Mouse (Mus musculus) c-Kit-positive CD71-negative TER-119-negative erythroid progenitor cells, embryonic 14.5 days (primary cell): ENCODE measurements around the gene Pip5k1b.

Source experiments
- DNase-seq: peaks from one replicate; pipeline ENCODE4 v3.0.0-alpha.2; 2013; ENCODE audit warnings: low read depth

Pip5k1b gene

DNA sequence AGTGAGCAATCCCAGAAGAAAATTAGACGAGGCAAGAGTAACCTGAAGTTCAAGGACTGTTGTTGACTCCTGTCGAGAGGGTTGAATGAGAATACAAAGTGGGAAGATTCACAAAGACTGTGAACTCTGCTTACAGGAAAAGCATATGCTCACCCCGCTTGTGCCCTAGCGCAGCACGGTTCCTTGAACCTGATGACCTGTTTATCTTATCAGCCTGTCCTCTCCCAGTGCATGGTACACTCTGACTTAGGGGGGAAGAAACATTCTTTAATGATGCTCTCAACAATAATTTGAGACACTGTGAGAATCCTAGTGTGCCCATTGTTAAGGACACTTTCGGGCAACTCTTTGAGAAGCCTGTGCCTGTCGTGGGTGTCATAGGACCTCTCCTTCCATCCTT, 38.6 kb downstream of the Pip5k1b start:
- no peak for DNase-seq

- no peak for DNase-seq
Measured at GRCm38 (mm10) chr19:24515941-24516340, 39.7 kb downstream of the Pip5k1b start.

DNA sequence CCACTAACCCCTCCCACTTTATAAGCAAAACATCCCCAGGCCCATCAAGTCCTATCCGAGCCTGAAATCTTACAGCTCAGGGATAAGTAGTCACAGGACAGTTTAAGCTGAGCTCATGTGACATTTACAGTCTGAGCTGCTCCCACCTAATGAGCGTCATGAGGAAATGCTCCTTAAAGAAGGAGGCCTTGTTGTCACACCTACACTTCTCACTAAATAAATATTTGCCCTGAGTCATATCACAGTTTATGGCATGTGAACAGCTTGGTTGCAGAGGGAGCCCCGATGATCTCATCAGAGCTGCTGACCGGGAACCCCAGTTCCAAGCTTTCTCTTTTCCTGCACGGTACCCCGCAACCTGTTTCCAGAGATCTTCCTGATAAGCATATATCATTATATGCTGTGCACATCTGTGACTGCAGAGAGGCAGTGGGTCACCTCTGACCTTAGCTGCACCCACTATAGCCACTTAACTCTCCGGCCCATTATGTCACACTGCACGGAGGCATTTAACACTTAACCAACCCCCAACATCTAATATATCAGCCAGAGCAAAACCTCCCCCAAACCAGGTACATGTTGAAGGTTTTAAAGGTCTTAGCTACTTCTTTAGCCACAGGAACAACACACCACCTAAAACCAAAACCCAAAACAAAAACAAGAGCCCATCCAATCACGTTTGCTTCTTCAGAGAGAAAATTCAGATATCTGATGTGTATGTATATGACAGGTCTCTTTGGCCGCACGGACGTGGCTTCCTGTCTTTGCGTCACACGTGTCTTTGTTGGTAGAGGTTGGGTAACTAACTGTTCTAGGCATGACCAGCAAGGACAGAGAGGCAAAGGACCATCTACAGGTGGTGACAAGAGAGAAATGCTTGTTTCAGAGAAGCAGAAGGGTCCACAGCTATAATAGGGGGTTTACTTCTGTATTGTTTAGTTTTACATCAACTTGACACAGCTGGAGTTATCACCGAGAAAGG, 40.7 kb downstream of the Pip5k1b start:
- no peak for DNase-seq

GRCm38 (mm10) chr19:24513105-24513843, 42.4 kb downstream of the Pip5k1b start:
- DNase-seq: peak; percentile 22

- DNase-seq: no peak
Measured at GRCm38 (mm10) chr19:24511939-24512338, 43.7 kb downstream of the Pip5k1b start.

DNA sequence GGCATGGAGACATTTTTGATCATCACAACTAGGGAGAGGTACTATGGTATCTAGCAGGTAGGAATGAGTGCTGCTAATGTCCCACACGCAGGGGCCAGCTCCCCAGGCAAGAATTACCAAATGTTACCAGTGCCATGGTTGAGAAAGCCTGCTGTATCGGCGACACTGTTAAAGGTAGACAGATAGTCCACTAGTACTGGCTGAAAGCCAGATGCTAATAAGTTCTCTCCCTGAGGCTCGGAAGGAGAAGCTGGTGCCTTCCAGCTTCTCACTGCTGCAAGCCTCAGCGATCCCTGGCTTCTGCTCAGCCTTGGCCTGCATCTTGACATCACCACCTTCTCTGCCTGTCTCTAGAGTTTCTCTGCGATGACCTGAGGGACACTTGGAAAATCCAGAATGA, 46.3 kb downstream of the Pip5k1b start:
- DNase-seq: no peak

- no peak for DNase-seq
Measured at GRCm38 (mm10) chr19:24508087-24508767, 47.4 kb downstream of the Pip5k1b start.

- no peak for DNase-seq
Measured at GRCm38 (mm10) chr19:24502736-24503421, 52.8 kb downstream of the Pip5k1b start.

GRCm38 (mm10) chr19:24501525-24501924, 54.1 kb downstream of the Pip5k1b start:
- DNase-seq: no peak

GRCm38 (mm10) chr19:24500431-24500830, 55.2 kb downstream of the Pip5k1b start:
- DNase-seq: no peak

DNA sequence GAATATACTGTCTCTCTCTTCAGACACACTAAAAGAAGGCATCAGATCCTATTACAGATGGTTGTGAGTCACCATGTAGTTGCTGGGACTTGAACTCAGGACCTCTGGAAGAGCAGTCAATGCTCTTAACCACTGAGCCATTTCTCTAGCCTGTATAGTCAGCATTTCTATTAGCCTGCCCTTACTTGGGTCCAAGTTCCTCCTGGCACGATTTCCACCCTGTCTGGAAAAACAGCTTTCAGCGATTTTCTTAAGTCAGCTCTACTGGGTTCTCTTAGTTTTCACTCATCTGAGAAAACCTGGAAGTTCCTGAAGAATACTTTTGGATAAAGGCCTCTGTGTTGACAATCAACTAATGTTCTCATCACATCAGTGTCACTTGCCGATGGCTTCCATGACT, 56.4 kb downstream of the Pip5k1b start:
- no peak for DNase-seq

DNA sequence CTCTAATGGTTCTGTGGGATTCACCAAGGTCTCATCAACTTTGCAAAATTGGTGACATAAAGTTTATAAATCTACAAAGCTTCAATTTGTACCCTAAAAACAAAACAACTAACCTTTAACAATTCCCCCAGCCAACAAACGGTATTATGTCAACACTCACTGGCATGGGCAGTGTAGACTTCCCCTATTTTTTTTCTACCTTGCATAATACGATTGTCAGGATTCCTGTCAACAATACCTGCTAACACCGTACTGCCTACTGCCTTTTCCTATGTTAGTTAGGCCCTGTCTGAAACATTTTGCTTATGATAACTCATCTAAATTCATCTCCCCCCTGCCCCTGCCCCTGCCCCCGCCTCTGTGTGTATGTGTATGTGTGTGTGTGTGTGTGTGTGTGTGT, 61.8 kb downstream of the Pip5k1b start:
- DNase-seq: no peak

DNA sequence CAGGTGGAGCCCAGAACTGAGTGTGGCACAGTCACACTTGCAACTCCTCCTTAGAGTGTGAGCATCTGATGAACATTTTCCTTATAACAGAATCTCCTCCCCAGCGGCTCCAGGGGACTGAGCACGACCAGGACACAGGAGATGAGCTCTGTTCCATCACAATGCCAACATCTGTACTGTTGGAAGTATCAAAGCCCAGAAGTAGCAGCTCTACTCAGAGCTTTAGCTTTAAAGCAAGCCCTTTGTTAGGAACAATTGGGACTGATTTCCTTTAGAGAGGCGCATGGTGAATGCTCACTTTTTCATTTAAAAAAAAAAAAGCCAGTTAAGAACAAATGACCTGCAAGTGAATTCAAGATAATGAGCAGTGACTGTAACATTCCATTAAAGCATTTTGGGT, 63.8 kb downstream of the Pip5k1b start:
- no peak for DNase-seq

DNA sequence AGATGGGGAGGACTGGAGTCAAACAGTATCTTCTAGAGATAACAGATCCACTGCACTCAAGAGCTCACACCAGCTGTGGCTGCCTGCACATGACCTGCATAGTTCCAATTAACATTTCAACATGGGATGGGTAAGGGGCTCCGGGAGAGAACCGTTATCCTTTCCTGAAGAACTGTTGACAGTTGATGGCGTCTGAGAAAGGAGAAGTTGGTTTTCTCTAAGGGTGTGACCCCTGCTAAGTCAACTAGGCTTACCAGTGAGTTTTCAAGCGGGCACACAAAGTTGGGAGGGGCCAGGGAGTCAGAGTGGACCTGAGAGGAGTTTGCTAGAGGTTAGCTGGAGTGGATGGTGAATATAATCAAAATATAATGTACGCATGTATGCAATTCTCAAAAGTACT, 65.4 kb downstream of the Pip5k1b start:
- DNase-seq: no peak

DNA sequence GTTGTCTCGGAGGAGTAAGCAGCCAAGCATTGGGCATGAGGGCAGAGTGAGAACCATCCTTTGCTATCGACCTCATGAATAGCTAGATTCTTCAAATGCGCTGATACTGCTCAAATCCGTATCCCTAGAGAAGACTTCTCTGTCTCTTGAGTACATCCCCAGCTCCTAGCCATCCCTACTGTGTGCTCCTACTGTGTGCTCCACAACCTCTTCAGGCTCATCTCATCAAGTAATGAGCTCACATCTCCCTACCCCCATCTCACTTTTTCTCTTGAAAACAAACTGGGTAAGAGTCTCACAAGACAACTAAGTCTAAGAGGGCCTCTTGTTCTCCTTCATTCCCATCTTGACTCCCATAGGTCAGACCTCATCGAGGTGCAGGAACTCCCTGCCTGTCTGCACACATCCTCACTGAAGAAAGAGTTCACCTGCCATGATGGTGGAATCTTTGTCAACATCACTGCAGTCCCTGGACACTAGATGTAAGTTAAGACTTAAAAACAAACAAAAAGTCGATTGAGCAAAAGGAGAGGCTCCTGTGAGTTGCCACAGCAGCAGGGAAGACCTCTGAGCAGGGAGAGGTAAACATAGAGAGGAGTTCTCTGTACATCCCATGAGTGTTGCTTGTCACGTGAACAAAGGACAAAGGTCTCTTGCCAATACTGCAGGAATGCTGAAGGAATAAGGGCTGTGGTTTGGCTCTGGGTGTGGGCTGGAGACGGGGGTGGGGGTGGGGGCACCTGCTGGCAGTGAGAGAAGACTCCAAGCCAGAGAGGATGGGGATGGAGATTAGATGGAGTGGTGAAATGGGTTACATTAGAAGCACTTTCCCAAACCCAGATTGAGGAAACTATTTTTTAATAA, 69.0 kb downstream of the Pip5k1b start:
- DNase-seq: no peak

GRCm38 (mm10) chr19:24484612-24485194, 71.0 kb downstream of the Pip5k1b start:
- DNase-seq: no peak

DNA sequence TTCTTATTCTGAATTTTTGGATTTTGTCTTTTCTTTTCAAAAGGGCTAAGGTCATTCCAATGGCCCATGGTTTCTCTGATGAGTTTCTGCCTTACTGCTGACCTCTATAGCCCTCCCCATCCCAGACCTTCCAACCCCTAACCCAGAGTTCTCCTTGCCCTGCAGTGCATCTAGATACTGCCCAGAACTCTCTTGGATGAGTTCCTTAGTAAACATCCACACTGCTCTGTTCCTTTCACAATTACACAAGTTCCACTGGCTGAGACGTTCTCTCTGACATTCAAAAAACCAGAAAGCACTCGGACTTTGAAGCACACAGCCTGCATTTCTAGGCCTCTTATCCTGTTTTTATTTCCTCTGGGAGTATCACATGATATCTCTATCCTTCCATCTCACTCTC, 74.8 kb downstream of the Pip5k1b start:
- DNase-seq: no peak

DNA sequence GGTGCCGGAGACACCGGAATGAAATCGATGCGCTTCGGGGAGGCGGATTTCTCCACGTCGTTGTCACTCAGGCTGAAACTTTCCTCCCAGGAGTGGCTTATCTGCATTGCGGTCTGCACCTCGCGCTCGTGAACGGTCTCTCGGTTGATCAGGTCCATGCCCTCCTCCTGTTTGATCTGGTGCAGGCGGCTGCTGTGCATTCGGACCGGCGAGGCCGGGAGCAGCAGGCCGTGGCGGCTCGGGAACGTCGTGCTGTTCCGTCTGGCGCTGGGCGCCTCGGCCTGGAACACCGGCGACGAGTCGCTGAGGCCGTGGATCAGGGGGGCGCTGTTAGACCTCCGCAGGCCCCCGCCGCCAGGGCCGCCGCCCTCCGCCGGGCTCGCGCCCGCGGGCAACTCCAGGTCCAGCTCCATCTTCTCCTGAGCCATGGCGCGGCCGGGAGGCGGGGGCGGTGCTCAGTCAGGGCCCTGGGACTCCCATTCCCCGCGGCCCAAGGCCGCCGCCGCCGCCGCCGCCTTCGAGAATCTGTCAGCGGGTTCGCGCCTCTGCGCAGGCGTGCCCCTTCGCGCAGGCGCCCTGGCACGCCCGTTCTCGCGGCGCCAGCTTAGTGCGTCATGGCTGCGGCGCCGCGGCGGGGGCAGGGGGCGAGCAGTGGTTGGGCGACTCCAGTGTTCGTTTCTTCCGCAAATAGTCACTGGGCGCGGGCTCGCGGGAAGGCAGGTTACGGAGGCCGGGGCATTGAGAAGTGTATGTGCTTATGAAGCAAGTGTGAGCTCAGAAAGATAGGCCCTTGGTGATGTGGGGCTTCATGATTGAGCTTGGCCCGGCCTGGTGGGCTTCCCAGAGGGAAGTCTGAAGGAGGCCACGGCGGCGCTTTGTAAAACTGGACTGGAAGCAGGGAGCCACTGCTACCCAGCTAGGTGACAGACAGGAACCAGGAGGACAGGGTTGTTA, 78.5 kb downstream of the Pip5k1b start, which contains the start of gene Fam122a:
Gene Fam122a (minus strand): TSS at position 428 of the 954 bp plus-strand sequence.
- DNase-seq: peak; percentile 79

GRCm38 (mm10) chr19:24476461-24476860, 79.2 kb downstream of the Pip5k1b start:
- DNase-seq: peak; percentile 19
